Mouse (Mus musculus) midbrain, postnatal 0 days (tissue): ENCODE data around the gene Sstr2. TPM values are rescaled to one million over a fixed set of nuclear protein-coding genes. Genes with fewer than 3 reads are reported as not detected.

Experiments used
- ATAC-seq: fragments of 200-750 bp; cut with Nextera tagmentation; 2 replicates; pipeline ENCODE4 v1.8.0; 2017; ENCODE audit warnings: moderate number of reproducible peaks, mild to moderate bottlenecking, moderate TSS enrichment, moderate library complexity; ENCODE audit not compliant: low FRiP score
- DNase-seq: peaks from one replicate; pipeline ENCODE4 v3.0.0-alpha.2; 2015; ENCODE audit warnings: low spot score
- H3K27ac ChIP-seq: fragments of 300-500 bp; sonication (generic); 2 replicates; pipeline ENCODE4 v1.5.1; 2014; ENCODE audit warnings: low read depth, mild to moderate bottlenecking, low read length, mixed read lengths
- H3K27me3 ChIP-seq: fragments of 300-500 bp; sonication (generic); 2 replicates; pipeline ENCODE4 v1.6.1; 2014; ENCODE audit warnings: low read length, control low read depth, mixed read lengths; ENCODE audit not compliant: insufficient read depth
- H3K36me3 ChIP-seq: fragments of 300-500 bp; sonication (generic); 2 replicates; pipeline ENCODE4 v1.6.1; 2014; ENCODE audit warnings: low read length, control low read depth, mixed read lengths; ENCODE audit not compliant: insufficient read depth
- H3K4me1 ChIP-seq: fragments of 300-500 bp; sonication (generic); 2 replicates; pipeline ENCODE4 v1.6.1; 2014; ENCODE audit warnings: mild to moderate bottlenecking, control low read depth, antibody characterized with exemption, low read length, mixed read lengths; ENCODE audit not compliant: insufficient read depth
- H3K4me2 ChIP-seq: fragments of 300-500 bp; sonication (generic); 2 replicates; pipeline ENCODE4 v1.6.1; 2014; ENCODE audit warnings: low read depth, mild to moderate bottlenecking, low read length, mixed read lengths; ENCODE audit not compliant: poor library complexity, severe bottlenecking
- H3K4me3 ChIP-seq: fragments of 300-500 bp; sonication (generic); 2 replicates; pipeline ENCODE4 v1.5.1; 2014; ENCODE audit warnings: low read depth, mild to moderate bottlenecking, low read length, moderate library complexity
- H3K9ac ChIP-seq: fragments of 300-500 bp; sonication (generic); replicated peaks from 2 replicates; pipeline ENCODE4 v1.6.1; 2014; ENCODE audit warnings: mild to moderate bottlenecking, low read length, moderate library complexity, mixed read lengths; ENCODE audit not compliant: poor library complexity, severe bottlenecking
- H3K9me3 ChIP-seq: fragments of 300-500 bp; sonication (generic); 2 replicates; pipeline ENCODE4 v1.6.1; 2016; ENCODE audit warnings: low read length, control low read depth
- CTCF ChIP-seq: IDR thresholded peaks from 2 replicates; pipeline ENCODE4 v1.5.1; 2016; ENCODE audit warnings: antibody characterized with exemption, mild to moderate bottlenecking
- WGBS: fragments of 180-500 bp; shearing (Covaris S2); extraction: QIAGEN DNeasy Blood & Tissue Kit; methylation state at CpG from one replicate; pipeline ENCODE4 v1.1.7; 2014; 5-methylcytosine and 5-hydroxymethylcytosine counted together
- polyA plus RNA-seq: library from polyadenylated mRNA; unstranded; fragments of >200 nt; fragmentation: Nextera tagmentation; extraction: Ambion mirVana; gene quantifications from 2 replicates; pipeline ENCODE4 v1.2.1, GENCODE M21; 2015
- total RNA-seq: library from RNA; depleted of rRNA; stranded (reverse); fragments of >200 nt; gene quantifications from 2 replicates; pipeline ENCODE4 v1.2.3, GENCODE M21; 2014

Gene Sstr2
- total and polyA plus RNA-seq, 2 experiments from 2014 or later, result 8.8 to 26.3 TPM

DNA sequence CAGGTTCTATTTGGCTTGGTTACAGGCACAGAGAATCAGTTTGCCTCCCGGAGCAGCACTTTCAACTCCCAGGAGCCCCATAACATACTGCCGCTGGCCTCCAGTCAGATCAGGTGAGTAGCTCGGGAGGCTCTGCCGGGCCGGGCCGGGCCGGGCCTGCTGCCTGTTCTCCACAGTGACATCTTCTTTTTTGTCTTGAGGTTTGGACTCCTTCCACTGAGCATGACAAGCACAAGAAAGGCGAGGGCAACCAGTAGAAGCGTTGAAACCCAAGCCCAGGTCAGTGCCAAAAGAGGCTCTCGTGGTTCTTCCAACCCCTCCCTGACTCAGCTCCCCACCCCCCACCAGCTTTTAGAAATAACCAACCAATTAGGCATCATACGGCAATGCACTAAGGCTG is 41.8 kb downstream of the Sstr2 start:
- no peaks in the 10 kb centered on the region for H3K27me3 ChIP-seq
- H3K4me1 ChIP-seq, result no peaks in the 10 kb centered on the region
- WGBS, result 93% methylated on average over 11 of the region's 11 CpGs
- no peak overlapping the region for H3K4me2 ChIP-seq
- H3K4me3 ChIP-seq, result no peak overlapping the region
- H3K9ac ChIP-seq, result no peak overlapping the region
- no peak overlapping the region for H3K27ac ChIP-seq
- DNase-seq (no peak), ATAC-seq (no peak)
- no peak for TF ChIP-seq CTCF
- H3K9me3 ChIP-seq, result no peaks in the 10 kb centered on the region
- H3K36me3 ChIP-seq, result peaks cover 58% of the 10 kb centered on the region

DNA sequence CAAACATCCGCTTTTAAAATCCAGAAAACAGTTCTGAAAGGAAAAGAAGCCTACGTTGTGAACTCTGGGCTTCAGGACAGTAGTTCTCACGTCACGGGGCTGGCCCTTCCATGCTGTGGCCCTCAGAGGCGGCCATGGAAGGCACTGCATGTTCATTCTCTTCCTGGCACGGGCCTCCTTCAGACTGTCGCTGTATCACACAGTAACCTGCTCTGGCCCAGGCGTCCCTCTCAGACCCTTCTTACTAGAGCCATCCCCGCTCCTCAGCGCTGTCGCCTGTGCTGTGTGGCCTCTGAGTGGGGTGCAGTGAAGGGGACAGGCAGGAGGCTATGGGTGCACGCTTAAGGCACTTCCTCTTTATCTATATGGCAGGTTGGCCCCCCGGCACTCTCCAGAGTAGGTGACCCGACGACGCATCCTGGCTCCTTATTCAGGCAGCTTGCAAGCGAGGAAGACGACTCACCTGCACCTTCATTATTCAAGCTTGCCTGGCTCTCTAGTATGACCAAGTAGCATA is 42.8 kb downstream of the Sstr2 start:
- no peak for TF ChIP-seq CTCF
- 92% methylated on average over 18 of the region's 18 CpGs for WGBS
- ATAC-seq (no peak), DNase-seq (no peak)
- Histone ChIP-seq H3K4me2 (no peak overlapping the region), H3K9ac (no peak overlapping the region), H3K27me3 (no peaks in the 10 kb centered on the region), H3K36me3 (peaks cover 48% of the 10 kb centered on the region), H3K9me3 (no peaks in the 10 kb centered on the region), H3K4me1 (no peaks in the 10 kb centered on the region), H3K4me3 (no peak overlapping the region), H3K27ac (no peak overlapping the region)

DNA sequence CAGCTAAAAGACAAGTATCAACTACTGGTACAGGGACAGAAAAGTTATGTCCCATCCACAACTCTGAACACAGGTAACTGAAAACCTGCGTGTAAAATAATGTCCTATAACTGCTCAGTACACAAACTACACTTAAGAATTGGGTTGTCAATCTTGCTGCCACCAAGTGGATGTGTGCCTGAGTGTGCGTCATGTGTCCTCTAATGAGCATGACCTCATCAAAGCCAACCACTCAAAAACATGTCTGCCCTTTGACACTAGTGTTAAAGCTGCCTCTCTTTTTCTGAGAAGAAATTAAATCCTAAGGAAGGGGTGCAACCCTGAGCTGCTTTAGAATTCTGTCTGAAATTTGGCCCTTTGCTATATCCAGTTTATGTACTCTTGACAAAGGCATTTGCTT is 45.1 kb downstream of the Sstr2 start:
- Histone ChIP-seq H3K27ac (no peak overlapping the region), H3K36me3 (peaks cover 33% of the 10 kb centered on the region), H3K9ac (no peak overlapping the region), H3K4me2 (no peak overlapping the region), H3K4me3 (no peak overlapping the region), H3K4me1 (no peaks in the 10 kb centered on the region), H3K9me3 (no peaks in the 10 kb centered on the region), H3K27me3 (no peaks in the 10 kb centered on the region)
- ATAC-seq (no peak), DNase-seq (no peak)
- 58% methylated on average over 2 of the region's 2 CpGs for WGBS
- TF ChIP-seq CTCF, result no peak

DNA sequence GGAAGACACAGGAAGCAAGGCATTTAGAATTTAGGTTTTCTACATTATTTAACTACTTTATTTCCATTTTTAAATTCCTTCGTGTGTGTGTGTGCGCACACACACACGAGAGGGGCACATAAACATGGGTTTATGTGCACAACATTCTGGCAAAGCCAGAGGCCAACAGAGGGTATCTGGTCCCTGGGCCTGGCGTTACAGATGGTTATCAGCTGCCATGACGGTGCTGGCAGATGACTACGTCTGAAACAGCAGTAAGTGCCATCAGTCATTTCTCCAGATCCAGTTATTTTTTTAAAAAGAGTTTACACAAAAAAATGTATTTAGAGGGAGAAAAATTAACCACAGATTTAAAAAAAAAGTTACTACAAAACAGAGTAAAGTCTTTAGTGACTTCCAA is 47.1 kb downstream of the Sstr2 start:
- no peak for DNase-seq

DNA sequence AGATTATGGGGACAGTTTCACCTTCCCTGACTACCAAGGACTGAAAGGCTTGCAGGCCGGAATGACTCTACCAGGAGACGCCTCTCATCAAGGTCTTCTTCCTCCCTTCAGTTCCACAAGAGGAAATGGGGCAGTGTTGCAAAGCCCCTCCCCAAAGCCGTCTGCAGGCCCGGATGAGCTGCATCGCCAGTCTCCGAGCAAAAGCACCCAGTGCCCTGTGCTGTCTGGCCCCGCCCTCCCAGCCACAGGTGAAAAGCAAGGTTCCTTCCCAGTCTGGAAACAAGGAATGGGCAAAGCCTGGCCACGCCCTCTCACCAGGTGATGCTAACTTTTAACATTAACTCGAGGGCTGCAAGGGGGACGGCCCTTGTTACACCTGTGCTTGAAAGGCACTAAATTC is 47.5 kb downstream of the Sstr2 start:
- Histone ChIP-seq H3K27ac (no peak overlapping the region), H3K9ac (no peak overlapping the region), H3K36me3 (peaks cover 24% of the 10 kb centered on the region), H3K4me1 (no peaks in the 10 kb centered on the region), H3K27me3 (no peaks in the 10 kb centered on the region), H3K4me3 (no peak overlapping the region), H3K9me3 (no peaks in the 10 kb centered on the region), H3K4me2 (no peak overlapping the region)
- no peak for DNase-seq
- WGBS, result 70% methylated on average over 10 of the region's 10 CpGs
- no peak for ATAC-seq
- TF ChIP-seq CTCF, result no peak

More for the DNA sequence above, 47.1 kb downstream of the Sstr2 start:
- no peak overlapping the region for H3K4me2 ChIP-seq
- H3K27me3 ChIP-seq, result no peaks in the 10 kb centered on the region
- H3K9ac ChIP-seq, result no peak overlapping the region
- no peak overlapping the region for H3K27ac ChIP-seq
- no peaks in the 10 kb centered on the region for H3K4me1 ChIP-seq
- 83% methylated on average over 6 of the region's 6 CpGs for WGBS
- no peaks in the 10 kb centered on the region for H3K9me3 ChIP-seq
- no peak for ATAC-seq
- no peak overlapping the region for H3K4me3 ChIP-seq
- peaks cover 25% of the 10 kb centered on the region for H3K36me3 ChIP-seq
- TF ChIP-seq CTCF, result no peak

DNA sequence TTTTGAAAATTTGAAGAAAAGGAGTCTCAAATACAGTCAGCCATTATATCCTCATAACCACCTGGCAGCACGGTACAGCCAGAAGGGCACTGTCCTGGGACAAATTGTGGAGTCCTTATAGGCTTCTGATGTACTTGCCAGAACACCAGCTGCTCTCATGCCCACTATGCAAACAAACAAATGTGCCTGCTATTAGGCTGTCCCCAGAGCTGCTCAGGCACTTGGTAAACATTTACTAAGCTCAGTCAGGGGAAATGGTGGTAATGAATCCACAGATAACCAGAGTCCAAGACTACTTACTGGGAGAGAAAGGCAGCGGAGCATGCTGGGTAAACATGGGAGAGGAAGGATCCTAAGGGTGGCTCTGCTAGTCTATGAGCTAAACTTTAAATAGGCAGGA is 48.0 kb downstream of the Sstr2 start:
- DNase-seq (no peak), ATAC-seq (no peak)
- H3K4me1 ChIP-seq, result no peaks in the 10 kb centered on the region
- WGBS, result 72% methylated on average over 2 of the region's 2 CpGs
- no peak overlapping the region for H3K9ac ChIP-seq
- no peak for TF ChIP-seq CTCF
- no peaks in the 10 kb centered on the region for H3K27me3 ChIP-seq
- no peak overlapping the region for H3K4me3 ChIP-seq
- H3K27ac ChIP-seq, result no peak overlapping the region
- H3K9me3 ChIP-seq, result no peaks in the 10 kb centered on the region
- H3K4me2 ChIP-seq, result no peak overlapping the region
- H3K36me3 ChIP-seq, result peaks cover 19% of the 10 kb centered on the region
